Mouse (Mus musculus): ENCODE data around the gene Epb41l5.

Epb41l5 gene

DNA sequence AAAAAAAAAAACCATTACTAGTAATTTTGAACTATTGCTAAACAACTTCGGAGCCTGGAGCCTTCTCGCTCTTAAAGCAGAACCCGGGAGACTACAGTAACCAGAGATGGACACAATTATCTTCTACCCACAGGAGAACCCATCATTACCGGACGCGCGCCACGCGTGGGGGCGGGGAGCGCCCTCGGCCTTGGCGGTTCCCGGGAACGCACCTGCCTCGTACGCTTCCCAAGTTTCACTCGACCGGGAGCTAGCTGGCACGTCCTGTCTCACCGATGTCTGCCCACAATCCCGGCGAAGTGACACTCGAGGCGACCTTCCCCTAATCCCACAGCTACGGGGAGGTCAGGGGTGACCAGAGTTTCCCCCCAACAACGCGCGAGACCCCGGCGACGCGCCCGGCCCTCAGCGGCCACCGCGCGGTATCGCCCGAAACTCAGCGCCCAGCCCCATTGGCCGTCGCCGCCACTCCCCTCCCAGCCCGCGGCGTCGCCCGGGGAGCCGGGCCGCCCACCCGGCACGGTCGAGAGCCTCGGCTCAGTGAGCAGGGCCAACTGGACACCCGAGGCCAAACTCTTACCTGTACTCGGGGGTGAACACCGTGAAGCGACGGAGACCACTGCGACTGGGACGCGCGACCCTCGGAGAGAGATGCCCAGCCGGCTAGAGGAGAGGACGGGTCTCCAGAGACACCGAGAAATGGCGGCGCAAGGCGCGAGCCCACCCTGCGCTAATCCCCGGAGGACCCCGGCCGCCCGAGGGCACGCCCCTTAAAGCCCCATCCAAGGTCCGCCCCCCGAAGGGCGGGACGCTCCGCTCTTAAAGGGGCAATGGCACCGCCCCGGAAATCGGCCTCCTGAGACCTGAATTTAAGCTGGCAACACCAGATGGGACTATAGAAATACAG, at the start of gene Epb41l5:
Gene Epb41l5, minus strand, starts transcription at position 796 of the 907 bp plus-strand sequence.
- DNase-seq (ENCODE audit: low read depth, low spot score) = peak; percentile 92

DNA sequence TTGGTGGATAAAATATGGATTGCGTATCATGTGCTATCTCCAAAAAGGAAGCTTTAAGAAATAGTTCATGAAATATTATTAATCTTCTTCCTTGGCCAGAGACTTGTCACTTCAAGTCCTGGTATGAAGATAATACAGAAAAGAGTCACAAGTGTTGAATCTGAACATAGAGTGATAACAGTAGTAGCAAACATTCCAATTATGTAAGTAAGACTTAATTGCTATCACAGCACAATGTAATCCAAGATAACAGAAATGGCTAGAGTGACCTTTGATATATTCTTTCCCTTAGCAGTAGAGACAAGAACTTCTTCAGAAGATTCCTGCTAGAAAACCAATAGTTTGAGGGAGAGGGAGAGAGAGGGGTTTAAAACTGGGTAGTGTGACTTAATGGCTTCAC, 48.1 kb upstream of the Epb41l5 start:
- no peak for DNase-seq (ENCODE audit: low read depth, low spot score)

- DNase-seq (ENCODE audit: low read depth, low spot score) = no peak
These were observed 37.2 kb upstream of the Epb41l5 start for GRCm38 (mm10) chr1:119685773-119686558.

DNA sequence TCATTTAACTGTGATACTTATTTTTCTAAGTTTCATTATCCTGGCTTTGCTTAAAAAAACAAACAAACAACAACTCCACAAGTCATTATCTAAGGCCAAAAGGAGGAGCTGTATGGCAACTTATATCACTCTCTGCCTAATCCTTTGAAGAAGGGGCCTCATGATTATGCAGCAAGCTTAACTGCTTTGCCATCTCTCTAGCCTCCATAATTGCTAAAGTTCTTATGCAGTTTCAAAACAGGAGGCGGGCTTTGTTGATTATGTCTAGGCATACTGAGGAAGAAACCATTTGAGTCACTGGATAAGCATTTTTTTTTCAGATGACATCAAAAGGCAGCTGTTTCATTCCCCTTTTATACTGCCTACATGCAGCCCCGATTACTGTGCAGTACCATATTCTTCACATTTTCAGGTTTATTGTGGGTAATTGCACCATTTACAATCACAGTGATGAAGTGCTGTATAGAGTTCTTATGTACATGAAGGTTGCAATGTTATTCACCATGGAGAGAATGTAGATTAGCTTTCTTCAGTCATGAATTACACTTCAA, 32.9 kb upstream of the Epb41l5 start:
- no peak for DNase-seq (ENCODE audit: low read depth, low spot score)

GRCm38 (mm10) chr1:119674984-119675383, 26.2 kb upstream of the Epb41l5 start:
- peak; percentile 47 for DNase-seq (ENCODE audit: low read depth, low spot score)

- no peak for DNase-seq (ENCODE audit: low read depth, low spot score)
These were observed 18.1 kb upstream of the Epb41l5 start for GRCm38 (mm10) chr1:119666904-119667303.

GRCm38 (mm10) chr1:119654307-119654706, 5.5 kb upstream of the Epb41l5 start:
- peak; percentile 40 for DNase-seq (ENCODE audit: low read depth, low spot score)

DNA sequence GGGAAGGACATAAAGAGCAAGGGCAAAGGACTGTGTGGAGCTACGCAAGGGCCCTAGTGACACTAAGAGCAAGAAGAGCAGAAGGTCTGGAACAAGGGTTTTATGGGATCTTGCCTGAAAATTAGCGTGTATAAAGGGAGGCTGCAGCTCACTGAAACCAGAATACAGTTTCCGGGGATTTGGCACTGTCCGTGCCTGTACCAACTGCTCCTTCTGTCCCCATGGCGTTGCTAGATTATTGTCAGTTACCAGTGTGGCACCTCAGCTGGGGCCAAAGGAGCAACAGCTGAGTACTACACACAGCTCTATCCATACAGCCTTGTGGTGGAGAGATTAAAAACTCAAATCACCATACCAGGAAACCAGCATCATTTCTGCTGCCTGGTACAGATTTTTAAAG, 1.6 kb upstream of the Epb41l5 start:
- DNase-seq (ENCODE audit: low read depth, low spot score) = no peak

- no peak for DNase-seq (ENCODE audit: low read depth, low spot score)
These were observed 827 bp upstream of the Epb41l5 start for GRCm38 (mm10) chr1:119649627-119650026.

- no peak for DNase-seq (ENCODE audit: low read depth, low spot score)
These were observed 2.4 kb downstream of the Epb41l5 start for GRCm38 (mm10) chr1:119646356-119646755.

- no peak for DNase-seq (ENCODE audit: low read depth, low spot score)
These were observed 6.4 kb downstream of the Epb41l5 start for GRCm38 (mm10) chr1:119642367-119642766.

- DNase-seq (ENCODE audit: low read depth, low spot score) = no peak
These were observed 7.5 kb downstream of the Epb41l5 start for GRCm38 (mm10) chr1:119641090-119641812.

GRCm38 (mm10) chr1:119640006-119640405, 8.8 kb downstream of the Epb41l5 start:
- DNase-seq (ENCODE audit: low read depth, low spot score) = no peak

GRCm38 (mm10) chr1:119637188-119638023, 11.4 kb downstream of the Epb41l5 start:
- no peak for DNase-seq (ENCODE audit: low read depth, low spot score)

GRCm38 (mm10) chr1:119634746-119635145, 14.1 kb downstream of the Epb41l5 start:
- no peak for DNase-seq (ENCODE audit: low read depth, low spot score)

DNA sequence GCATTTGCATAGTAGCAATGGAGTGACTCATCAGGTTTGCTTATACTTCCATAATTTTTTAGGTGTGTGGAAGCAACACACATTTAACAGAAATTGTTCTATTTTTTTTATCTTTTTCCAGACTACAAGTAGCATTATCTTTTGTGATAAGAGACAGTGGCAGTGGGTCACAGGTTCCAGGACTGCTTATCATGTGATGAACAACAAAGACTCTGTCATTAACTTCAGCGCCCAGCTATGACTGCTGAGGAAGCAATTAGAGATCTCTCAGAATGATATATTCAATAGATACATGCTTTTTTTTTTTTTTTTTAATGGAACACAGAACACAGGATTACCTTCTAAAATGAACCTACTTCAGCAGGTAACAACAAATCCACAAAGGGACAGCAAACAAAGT, 18.4 kb downstream of the Epb41l5 start:
- DNase-seq (ENCODE audit: low read depth, low spot score) = no peak

DNA sequence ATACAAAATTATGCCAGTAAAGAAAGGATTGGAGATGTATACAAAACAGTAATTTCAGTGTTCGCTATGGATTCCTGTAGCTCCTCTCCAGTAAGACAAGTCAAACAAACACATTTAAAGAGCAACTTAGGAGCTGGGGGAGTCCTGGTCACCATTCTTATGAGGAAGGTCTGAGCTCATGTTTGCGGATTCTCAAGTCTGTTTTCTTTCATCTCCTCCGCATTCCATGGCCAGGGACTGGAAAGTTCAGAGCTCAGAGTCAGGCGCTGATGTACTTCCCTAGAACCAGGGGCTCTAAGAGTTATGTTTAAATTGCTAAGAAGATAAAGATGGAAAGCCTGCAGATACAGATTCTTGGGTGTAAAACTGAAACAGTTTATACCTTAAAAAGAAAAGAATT, 22.0 kb downstream of the Epb41l5 start:
- no peak for DNase-seq (ENCODE audit: low read depth, low spot score)

- DNase-seq (ENCODE audit: low read depth, low spot score) = no peak
These were observed 24.4 kb downstream of the Epb41l5 start for GRCm38 (mm10) chr1:119624444-119624843.

DNA sequence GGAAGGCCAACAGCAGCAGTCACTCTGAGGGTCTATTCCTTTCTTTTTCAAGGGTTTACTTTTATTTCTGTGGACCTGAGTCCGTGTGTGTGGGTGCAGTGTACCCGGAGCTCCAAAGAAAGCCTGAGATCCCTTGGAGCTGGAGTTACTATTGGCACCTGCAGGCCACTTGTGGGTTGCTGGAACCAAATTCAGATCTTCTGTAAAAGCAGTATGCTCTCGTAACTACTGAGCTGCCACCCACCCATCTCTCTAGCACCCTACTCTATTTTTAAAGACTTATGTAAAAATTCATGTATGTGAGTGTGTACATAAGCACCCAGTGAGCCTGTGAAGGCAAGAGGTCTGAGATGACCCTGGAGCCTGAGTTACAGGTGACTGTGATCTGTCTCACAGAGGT, 43.4 kb downstream of the Epb41l5 start:
- DNase-seq (ENCODE audit: low read depth, low spot score) = no peak

DNA sequence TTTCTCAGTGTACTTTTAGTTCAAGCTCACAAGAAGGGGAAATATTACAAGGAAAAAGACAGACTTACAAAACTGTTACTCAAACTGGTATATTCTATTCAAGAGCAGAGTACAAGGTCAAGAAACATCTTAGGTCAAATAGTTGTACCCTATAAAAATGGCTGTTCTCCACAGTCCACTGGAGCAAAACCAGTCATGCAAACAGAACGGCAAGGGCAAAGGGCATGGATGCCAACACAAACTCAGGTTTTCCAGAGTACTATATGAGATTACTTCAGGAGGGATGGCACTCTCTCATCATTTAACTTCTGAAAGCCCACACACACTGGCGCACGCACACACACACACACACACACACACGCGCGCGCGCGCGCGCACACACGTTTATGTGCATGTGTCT, 46.4 kb downstream of the Epb41l5 start:
- no peak for DNase-seq (ENCODE audit: low read depth, low spot score)

GRCm38 (mm10) chr1:119598855-119599254, 49.9 kb downstream of the Epb41l5 start:
- DNase-seq (ENCODE audit: low read depth, low spot score) = no peak

Data from A20 (cell line).